Mouse (Mus musculus) telencephalon, adult 2 months (tissue): ENCODE results near the gene Copg2.

Source experiments
- DNase-seq: peaks from one replicate; pipeline ENCODE4 v3.0.0-alpha.2; 2011; ENCODE audit warnings: low read depth, low spot score

Gene Copg2

GRCm38 (mm10) chr6:30734988-30735727 lies 161.4 kb downstream of the Copg2 start:
- no peak for DNase-seq

- DNase-seq = no peak
Observed at GRCm38 (mm10) chr6:30734465-30734864, 162.1 kb downstream of the Copg2 start.

DNA sequence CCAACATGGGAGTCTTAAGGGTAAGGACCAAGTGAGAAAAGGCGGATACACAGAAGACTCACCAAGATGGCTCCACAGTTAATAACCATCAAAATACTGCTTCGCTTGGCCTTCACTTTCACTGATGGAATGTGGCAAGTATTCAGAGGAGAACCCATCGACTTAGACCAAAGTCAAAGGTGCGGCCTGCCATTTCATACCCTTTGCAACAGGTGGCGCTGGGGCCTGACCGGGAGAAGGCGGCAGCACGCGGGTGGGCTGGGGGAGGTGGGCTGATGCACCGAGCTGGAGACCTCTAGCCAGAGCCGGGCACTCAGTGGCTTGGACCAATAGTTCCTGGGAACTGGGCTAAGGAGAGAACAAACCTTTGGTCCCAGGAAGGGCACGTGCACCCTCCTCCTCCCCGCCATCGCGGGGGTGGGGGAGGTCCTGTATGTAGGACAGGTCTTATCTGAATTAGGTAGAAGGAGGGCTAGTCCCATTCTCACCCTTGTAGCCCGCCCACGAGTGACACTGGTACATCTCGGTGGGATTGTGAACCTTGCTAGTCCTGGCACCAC lies 163.9 kb downstream of the Copg2 start:
- no peak for DNase-seq

- no peak for DNase-seq
Observed at GRCm38 (mm10) chr6:30730301-30730971, 166.2 kb downstream of the Copg2 start.

DNA sequence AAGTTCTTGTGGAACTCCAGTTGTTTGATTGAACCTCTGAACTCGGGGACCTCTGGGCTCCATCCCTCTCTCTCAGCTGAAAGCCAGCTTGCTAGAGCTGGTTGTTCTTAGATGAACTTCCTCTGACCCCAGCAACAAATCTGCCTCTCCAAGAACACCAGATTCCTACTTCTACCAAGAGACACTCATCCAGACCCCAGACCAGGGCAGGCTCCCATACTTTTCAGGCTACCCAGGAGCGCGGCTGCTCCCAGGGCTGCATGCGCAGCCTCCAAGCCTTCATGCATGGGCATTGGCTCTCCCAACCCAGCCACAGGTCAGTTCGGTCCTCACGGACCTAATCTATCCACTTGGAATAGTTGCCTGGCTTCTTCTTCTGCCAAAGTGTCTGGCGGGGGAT lies 173.3 kb downstream of the Copg2 start, which contains the start of gene Mest:
Mest (plus strand) TSS at position 217 of the 400 bp plus-strand sequence.
- no peak for DNase-seq

DNA sequence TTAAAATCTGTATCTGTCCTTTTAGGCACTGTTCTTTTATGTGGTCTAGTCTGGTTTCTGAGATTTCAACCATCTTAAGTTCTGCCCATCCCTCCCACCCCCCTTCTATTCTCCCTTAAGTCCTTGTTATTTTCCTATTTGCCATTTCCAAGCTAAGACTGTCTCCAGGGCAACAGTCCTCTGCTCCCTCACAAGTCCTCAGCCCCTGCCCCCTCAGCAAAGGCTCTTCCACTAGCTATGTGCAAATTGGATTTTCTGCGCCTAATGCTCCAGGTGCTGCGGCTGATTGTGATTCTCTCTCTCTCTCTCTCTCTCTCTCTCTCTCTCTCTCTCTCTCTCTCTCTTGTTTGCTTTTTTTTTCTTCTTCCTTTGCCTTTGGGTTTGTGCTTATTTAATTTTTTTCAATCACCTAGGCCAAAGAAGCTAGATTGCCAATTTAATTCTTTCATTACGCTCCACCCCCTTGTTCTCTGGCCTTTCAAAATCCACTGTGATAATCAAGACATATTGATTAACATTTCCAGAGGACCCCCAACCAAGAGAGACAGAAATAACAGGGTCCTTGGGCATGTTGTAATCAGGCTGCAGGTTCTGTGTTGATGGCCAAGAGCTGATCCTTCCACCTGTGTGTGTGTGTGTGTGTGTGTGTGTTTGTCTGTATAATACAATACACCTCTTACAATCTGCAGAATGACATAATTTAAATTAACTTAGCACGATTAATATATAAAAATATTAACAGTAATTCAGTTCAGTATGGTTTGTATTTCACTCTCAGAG lies 174.0 kb downstream of the Copg2 start:
- DNase-seq = no peak

- DNase-seq = no peak
Observed at GRCm38 (mm10) chr6:30716796-30717195, 179.8 kb downstream of the Copg2 start.

GRCm38 (mm10) chr6:30714891-30715471 lies 181.6 kb downstream of the Copg2 start:
- no peak for DNase-seq

DNA sequence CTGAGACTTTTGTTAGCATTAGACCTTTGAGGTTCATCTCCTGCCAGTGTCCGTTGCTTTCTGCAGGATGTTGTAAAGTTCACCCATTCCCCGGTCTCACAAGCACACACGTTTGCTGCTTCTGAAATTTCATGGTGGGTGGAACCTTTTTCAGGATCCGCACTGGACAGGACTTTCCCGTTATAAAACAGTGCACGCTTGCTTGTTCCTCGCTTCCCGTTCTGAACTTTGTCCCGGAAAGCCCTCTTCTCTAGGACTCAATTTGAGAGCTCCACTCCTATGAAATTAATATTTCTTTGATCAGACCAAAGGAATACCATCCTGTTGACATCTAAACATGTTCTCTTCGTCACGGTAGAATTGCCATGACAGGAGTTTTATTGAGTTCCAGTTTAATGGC lies 182.7 kb downstream of the Copg2 start:
- no peak for DNase-seq

DNA sequence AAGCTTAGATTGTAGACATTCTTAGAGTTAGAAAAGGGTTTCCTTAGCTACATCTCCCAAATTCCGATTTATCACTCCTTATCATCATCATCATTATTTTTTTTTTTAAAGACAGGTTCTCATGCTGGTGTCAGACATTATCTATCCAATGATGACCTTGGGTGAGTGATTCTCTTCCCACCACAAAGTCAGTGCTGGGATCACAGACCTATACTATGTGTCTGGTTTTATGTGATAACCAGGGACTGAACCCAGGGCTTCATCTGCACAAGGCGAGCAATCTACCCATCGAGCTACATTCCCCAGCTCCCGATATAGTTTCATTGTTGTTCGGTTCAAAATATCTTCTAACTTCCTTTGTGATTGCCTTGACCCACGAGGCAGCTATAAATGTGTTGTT lies 183.1 kb downstream of the Copg2 start:
- DNase-seq = no peak

DNA sequence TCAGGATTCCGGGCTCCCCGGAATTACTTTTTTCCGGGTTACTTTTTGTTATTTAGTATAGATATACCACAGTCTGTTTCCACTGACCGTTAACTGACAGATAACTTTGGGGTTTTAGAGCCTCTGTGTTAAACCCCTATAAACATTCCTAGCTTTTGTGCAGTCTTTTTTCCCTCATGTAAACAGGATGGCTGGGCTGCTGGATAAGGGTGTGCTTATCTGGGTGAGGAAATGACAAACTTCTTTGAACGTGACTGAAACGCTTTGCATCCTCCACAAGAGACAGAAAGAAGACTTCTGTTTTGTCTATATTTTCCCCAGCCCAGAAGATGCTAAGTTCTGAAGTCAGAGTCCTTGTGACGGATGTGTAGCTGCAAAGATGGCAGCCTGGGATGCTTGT lies 184.1 kb downstream of the Copg2 start:
- no peak for DNase-seq

- DNase-seq = no peak
Observed at GRCm38 (mm10) chr6:30711365-30711763, 185.2 kb downstream of the Copg2 start.

DNA sequence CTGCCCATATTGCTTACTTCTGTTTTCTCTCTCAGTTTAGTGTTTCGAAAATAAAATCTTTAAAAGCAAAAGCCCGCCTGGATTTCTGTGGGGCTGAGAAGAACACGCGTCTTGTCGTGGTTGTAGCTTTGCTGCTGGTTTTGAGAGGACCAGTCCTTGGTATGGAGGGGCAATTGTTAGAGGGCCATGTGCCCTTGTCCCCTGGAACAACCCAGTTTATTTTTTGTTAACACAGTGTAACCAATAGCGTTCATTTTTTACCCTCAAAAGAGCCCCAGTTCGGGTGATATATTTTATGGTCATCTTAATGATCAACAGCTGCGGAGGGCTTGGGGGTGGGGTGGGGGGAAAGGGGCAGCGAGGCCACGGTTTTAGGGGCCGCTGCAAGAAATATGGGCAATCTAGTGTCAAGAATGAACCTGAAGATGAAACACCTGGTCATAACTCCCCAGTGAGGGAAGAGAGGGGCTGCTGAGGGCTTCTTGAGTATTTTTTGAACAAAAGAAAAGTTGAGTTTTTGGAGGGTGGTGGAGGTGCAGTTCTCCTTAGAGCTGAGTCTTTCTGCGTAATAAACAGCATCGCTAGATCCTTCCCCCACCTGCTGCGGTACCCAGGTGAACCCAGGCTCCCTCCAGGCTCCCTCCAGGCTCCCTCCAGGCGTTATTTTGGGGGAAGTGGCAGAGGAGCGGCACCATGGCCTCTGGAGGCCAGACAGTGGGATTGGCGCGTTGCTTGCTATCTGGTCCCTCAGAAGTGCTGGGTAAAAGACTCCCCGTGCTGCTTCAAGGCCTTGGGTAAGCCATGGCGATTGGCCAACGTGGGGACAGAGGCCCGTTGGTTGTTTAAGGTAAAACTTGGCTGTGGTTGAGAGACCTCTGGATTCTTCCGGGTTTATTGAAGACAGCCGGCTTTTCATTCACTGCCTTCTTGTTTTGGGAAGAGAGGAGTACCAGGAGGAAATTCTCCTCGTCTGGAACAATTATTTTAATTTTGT lies 185.9 kb downstream of the Copg2 start:
- no peak for DNase-seq

- DNase-seq = no peak
Observed at GRCm38 (mm10) chr6:30709115-30709514, 187.5 kb downstream of the Copg2 start.

DNA sequence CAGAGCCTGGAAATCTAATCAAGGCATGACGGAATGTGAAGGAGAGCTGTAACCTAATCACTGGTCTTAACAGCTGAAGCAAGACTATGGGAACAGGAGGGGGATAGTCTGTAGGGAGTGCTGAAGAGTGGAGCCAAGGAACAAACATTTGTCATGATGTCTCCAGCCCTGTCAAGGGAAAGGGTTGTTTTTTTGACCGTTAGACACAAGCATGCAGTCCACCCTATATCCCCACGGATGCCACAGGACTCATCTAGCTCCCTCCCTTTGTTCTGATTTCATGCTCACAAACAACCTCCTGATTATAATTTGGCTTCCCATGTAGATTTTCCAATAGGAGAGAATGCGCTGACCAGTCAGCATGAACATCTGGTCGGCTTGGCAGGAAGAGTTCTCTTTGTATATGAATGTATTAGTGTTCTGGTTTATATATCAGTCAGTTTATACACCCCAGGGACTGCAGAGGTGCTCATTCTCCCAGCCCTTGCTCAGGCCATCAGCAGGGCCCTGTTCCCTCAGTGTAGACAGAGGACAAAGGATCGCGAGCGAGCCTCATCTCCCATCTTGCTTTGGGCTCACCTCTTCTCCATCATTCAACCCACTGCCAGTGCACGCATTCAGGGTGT lies 192.5 kb downstream of the Copg2 start:
- DNase-seq = no peak

- no peak for DNase-seq
Observed at GRCm38 (mm10) chr6:30703476-30703875, 193.1 kb downstream of the Copg2 start.

GRCm38 (mm10) chr6:30702881-30703280 lies 193.7 kb downstream of the Copg2 start:
- DNase-seq = no peak

DNA sequence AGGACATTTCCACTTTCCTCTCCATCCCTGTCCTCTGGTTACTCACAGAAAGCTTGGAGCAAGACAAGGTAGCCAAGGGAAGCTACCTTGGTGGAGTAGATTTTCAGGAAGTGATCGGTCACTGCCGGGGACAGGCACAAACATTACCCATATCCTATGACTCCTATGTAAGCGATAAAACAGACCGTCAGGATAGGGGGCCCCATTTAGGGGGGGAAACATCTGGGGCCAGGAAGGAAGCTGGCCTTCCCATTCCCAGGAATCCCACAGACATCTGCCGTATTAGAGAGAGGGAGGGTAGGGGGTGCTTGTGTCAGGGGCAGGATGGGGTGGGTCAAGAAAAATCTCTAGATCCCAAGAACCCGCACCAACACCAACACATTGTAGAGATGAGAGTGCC lies 196.4 kb downstream of the Copg2 start:
- DNase-seq = no peak

DNA sequence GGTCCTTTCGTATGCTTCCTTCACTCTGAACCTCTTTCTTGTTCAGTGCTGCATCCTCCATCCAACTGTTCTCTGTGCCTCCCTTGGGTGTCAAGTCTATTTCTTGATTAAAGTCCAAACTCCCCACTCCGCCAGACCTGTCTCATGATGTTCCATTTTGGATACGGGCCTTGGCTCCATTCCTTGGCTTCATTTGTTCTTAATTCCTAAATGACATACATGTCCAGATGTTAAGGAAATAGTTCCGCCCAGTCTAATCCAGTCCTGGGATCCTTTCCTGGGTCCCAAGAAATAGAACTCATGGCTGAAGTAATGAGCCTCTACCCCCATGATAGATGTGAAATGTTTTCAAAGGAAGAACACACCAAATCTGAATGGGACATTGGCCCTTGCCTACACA lies 198.6 kb downstream of the Copg2 start:
- no peak for DNase-seq
